Mouse (Mus musculus): Measurements from ENCODE around the gene Cmas. TPM values are rescaled to one million over a fixed set of nuclear protein-coding genes. Genes with fewer than 3 reads are reported as not detected.

Gene Cmas
- polyA plus RNA-seq, 1 experiment from 2014 or later, result 147 TPM

DNA sequence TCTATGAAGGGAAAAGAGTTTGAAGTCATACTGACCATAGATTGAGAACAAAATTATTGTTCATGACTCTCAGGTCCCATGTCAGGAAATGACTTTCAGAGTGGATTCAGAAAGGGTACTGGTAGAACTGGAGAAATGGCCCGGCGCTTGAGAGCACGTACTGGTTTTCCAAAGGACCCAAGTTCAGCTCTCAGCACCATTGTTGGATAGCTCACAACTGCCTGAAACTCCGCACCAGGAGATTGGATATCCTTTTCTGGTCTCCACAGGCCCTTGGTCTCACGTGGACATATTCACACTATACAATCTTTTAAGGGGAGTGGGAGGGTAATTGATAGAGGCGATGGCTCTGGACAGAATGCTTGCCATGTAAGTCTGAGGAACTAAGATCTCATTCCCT lies 1.5 kb downstream of the Cmas start:
- WGBS, result 96% methylated on average over 6 of the region's 6 CpGs
- peaks cover 14% of the 10 kb centered on the region; the same call in 1 of the 2 replicates for H3K36me3 ChIP-seq

GRCm38 (mm10) chr6:142758562-142758961 lies 2.1 kb downstream of the Cmas start:
- Histone ChIP-seq H3K27me3 (replicated peaks) (no peaks in the 10 kb centered on the region), H3K9me3 (no peaks in the 10 kb centered on the region), H3K4me1 (peaks cover 20% of the 10 kb centered on the region), H3K9ac (no peak overlapping the region), H3K36me3 (peaks cover 14% of the 10 kb centered on the region; the same call in 1 of the 2 replicates), H3K4me3 (no peak overlapping the region), H3K4me2 (replicated peaks) (peak overlapping the region; percentile 75), H3K27ac (no peak overlapping the region)
- WGBS, result 95% methylated on average over 6 of the region's 6 CpGs
- no peak for ATAC-seq (ENCODE audit: low FRiP score, low read depth)

More for the DNA sequence above, 1.5 kb downstream of the Cmas start:
- H3K27me3 ChIP-seq (replicated peaks), result no peaks in the 10 kb centered on the region
- no peak overlapping the region for H3K27ac ChIP-seq
- H3K4me3 ChIP-seq, result 0 out of 2 replicates have a peak overlapping the region, but pooled peaks have one; percentile 88
- peak overlapping the region; percentile 75 for H3K4me2 ChIP-seq (replicated peaks)
- no peaks in the 10 kb centered on the region for H3K9me3 ChIP-seq
- ATAC-seq (ENCODE audit: low FRiP score, low read depth), result no peak
- no peak overlapping the region for H3K9ac ChIP-seq
- peaks cover 20% of the 10 kb centered on the region for H3K4me1 ChIP-seq

- Histone ChIP-seq H3K9ac (no peak overlapping the region), H3K27me3 (replicated peaks) (no peaks in the 10 kb centered on the region), H3K27ac (no peak overlapping the region), H3K36me3 (peaks cover 20% of the 10 kb centered on the region), H3K9me3 (no peaks in the 10 kb centered on the region), H3K4me1 (peaks cover 20% of the 10 kb centered on the region), H3K4me2 (replicated peaks) (no peak overlapping the region), H3K4me3 (no peak overlapping the region)
- WGBS, result 98% methylated on average over 2 of the region's 2 CpGs
- no peak for ATAC-seq (ENCODE audit: low FRiP score, low read depth)
Observed at GRCm38 (mm10) chr6:142759633-142760032, 3.1 kb downstream of the Cmas start.

- no peaks in the 10 kb centered on the region for H3K4me1 ChIP-seq
- H3K27me3 ChIP-seq (replicated peaks), result no peaks in the 10 kb centered on the region
- no peaks in the 10 kb centered on the region for H3K9me3 ChIP-seq
- H3K4me3 ChIP-seq, result no peak overlapping the region
- H3K27ac ChIP-seq, result no peak overlapping the region
- H3K4me2 ChIP-seq (replicated peaks), result no peak overlapping the region
- no peak for ATAC-seq (ENCODE audit: low FRiP score, low read depth)
- no peak overlapping the region for H3K9ac ChIP-seq
- 63% methylated on average over 2 of the region's 2 CpGs for WGBS
- peaks cover 66% of the 10 kb centered on the region for H3K36me3 ChIP-seq
Observed at GRCm38 (mm10) chr6:142764933-142765332, 8.4 kb downstream of the Cmas start.

DNA sequence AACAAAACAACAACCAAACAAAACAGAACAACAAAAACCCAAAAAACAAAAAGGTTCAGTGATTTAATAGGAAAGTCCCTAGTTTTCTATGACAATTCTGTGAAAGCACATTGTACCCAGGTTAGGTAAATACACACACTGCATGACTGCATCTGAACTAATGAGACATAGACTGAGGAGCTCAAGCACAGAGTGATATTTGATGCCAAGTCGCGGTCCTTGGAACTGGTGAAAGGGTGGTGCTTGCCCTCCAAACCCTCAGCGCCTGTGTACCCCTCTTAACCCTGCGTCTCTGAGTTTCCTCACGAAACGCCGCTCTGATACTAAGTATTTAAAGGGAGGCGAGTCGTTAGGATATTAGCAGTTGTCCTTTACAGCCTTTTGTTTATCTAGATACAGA lies 10.8 kb downstream of the Cmas start:
- ATAC-seq (ENCODE audit: low FRiP score, low read depth), result no peak
- H3K4me3 ChIP-seq, result no peak overlapping the region
- no peaks in the 10 kb centered on the region for H3K9me3 ChIP-seq
- peaks cover 84% of the 10 kb centered on the region for H3K36me3 ChIP-seq
- no peaks in the 10 kb centered on the region for H3K27me3 ChIP-seq (replicated peaks)
- H3K27ac ChIP-seq, result no peak overlapping the region
- H3K4me2 ChIP-seq (replicated peaks), result no peak overlapping the region
- H3K9ac ChIP-seq, result no peak overlapping the region
- WGBS, result 93% methylated on average over 9 of the region's 9 CpGs
- H3K4me1 ChIP-seq, result no peaks in the 10 kb centered on the region

GRCm38 (mm10) chr6:142769896-142770295 lies 13.4 kb downstream of the Cmas start:
- Histone ChIP-seq H3K36me3 (peaks cover 96% of the 10 kb centered on the region), H3K4me2 (replicated peaks) (no peak overlapping the region), H3K4me1 (no peaks in the 10 kb centered on the region), H3K4me3 (no peak overlapping the region), H3K9ac (no peak overlapping the region), H3K27me3 (replicated peaks) (no peaks in the 10 kb centered on the region), H3K27ac (no peak overlapping the region), H3K9me3 (no peaks in the 10 kb centered on the region)
- 98% methylated on average over 3 of the region's 3 CpGs for WGBS
- no peak for ATAC-seq (ENCODE audit: low FRiP score, low read depth)

GRCm38 (mm10) chr6:142771643-142772042 lies 15.2 kb downstream of the Cmas start:
- Histone ChIP-seq H3K4me1 (no peaks in the 10 kb centered on the region), H3K27me3 (replicated peaks) (no peaks in the 10 kb centered on the region), H3K4me2 (replicated peaks) (no peak overlapping the region), H3K9ac (no peak overlapping the region), H3K27ac (no peak overlapping the region), H3K4me3 (no peak overlapping the region), H3K36me3 (peaks cover 90% of the 10 kb centered on the region), H3K9me3 (no peaks in the 10 kb centered on the region)
- 95% methylated on average over 4 of the region's 4 CpGs for WGBS
- ATAC-seq (ENCODE audit: low FRiP score, low read depth), result no peak

GRCm38 (mm10) chr6:142773566-142773965 lies 17.1 kb downstream of the Cmas start:
- Histone ChIP-seq H3K9me3 (no peaks in the 10 kb centered on the region), H3K27ac (no peak overlapping the region), H3K4me1 (no peaks in the 10 kb centered on the region), H3K9ac (no peak overlapping the region), H3K4me2 (replicated peaks) (no peak overlapping the region), H3K27me3 (replicated peaks) (no peaks in the 10 kb centered on the region), H3K4me3 (no peak overlapping the region), H3K36me3 (peaks cover 70% of the 10 kb centered on the region)
- ATAC-seq (ENCODE audit: low FRiP score, low read depth), result no peak
- WGBS, result 92% methylated on average over 5 of the region's 5 CpGs

DNA sequence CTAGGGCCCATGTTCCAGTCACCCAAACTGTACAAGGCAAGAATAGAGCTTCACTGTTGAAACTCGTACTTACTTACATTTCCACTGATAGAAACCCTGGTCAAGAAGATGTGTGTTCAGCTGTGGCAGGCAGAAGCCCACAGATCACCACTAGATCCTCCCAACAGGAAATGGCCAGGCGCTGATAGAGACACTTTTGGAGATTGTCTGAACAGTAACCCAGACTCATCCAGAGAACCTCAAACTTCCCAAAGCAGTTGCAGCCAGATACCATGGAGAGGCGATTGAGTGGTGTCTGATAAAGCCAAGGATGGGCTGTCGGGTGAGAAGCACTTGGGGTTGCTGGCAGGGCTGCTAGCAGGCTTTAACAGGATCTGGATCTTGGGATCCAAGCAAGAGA lies 20.4 kb downstream of the Cmas start:
- Histone ChIP-seq H3K27ac (no peak overlapping the region), H3K36me3 (peaks cover 40% of the 10 kb centered on the region), H3K4me1 (no peaks in the 10 kb centered on the region), H3K4me2 (replicated peaks) (no peak overlapping the region), H3K9ac (no peak overlapping the region), H3K27me3 (replicated peaks) (no peaks in the 10 kb centered on the region), H3K4me3 (no peak overlapping the region), H3K9me3 (no peaks in the 10 kb centered on the region)
- WGBS, result 86% methylated on average over 4 of the region's 4 CpGs
- no peak for ATAC-seq (ENCODE audit: low FRiP score, low read depth)

- Histone ChIP-seq H3K27me3 (replicated peaks) (no peaks in the 10 kb centered on the region), H3K4me2 (replicated peaks) (no peak overlapping the region), H3K27ac (no peak overlapping the region), H3K4me1 (no peaks in the 10 kb centered on the region), H3K9ac (no peak overlapping the region), H3K4me3 (no peak overlapping the region), H3K9me3 (no peaks in the 10 kb centered on the region), H3K36me3 (peaks cover 17% of the 10 kb centered on the region; the same call in 1 of the 2 replicates)
- peak; percentile 43; the same call in 1 of the 2 replicates for ATAC-seq (ENCODE audit: low FRiP score, low read depth)
- WGBS, result 53% methylated on average over 11 of the region's 11 CpGs
Observed at GRCm38 (mm10) chr6:142779045-142779811, 22.7 kb downstream of the Cmas start.

- no peak overlapping the region for H3K4me3 ChIP-seq
- H3K9me3 ChIP-seq, result no peaks in the 10 kb centered on the region
- no peaks in the 10 kb centered on the region for H3K4me1 ChIP-seq
- peak; percentile 7; the same call in 1 of the 2 replicates for ATAC-seq (ENCODE audit: low FRiP score, low read depth)
- no peak overlapping the region for H3K27ac ChIP-seq
- 71% methylated on average over 14 of the region's 14 CpGs for WGBS
- H3K4me2 ChIP-seq (replicated peaks), result no peak overlapping the region
- no peaks in the 10 kb centered on the region for H3K27me3 ChIP-seq (replicated peaks)
- no peak overlapping the region for H3K9ac ChIP-seq
- 0 out of 2 replicates have a peak, but pooled peaks cover 9% of the 10 kb centered on the region for H3K36me3 ChIP-seq
Observed at GRCm38 (mm10) chr6:142779812-142780573, 23.5 kb downstream of the Cmas start.

- ATAC-seq (ENCODE audit: low FRiP score, low read depth), result no peak
- WGBS, result 65% methylated on average over 4 of the region's 4 CpGs
- H3K27ac ChIP-seq, result no peak overlapping the region
Observed at GRCm38 (mm10) chr6:142780574-142781033, 24.1 kb downstream of the Cmas start.

More at GRCm38 (mm10) chr6:142780574-142781033, 24.1 kb downstream of the Cmas start:
- Histone ChIP-seq H3K27me3 (replicated peaks) (no peaks in the 10 kb centered on the region), H3K9me3 (no peaks in the 10 kb centered on the region), H3K9ac (no peak overlapping the region), H3K4me3 (no peak overlapping the region), H3K4me2 (replicated peaks) (no peak overlapping the region), H3K4me1 (no peaks in the 10 kb centered on the region), H3K36me3 (0 out of 2 replicates have a peak, but pooled peaks cover 3% of the 10 kb centered on the region)
